Comparison of ENCODE assay signal across 8 mouse cellular contexts in genomic region chr13:67483625-67484423, GRCm38 (mm10). TPM values are rescaled to one million over a fixed set of nuclear protein-coding genes. Genes with fewer than 3 reads are reported as not detected.
DNase-seq lines count a peak whose midpoint lies in the region; ATAC-seq and TF ChIP-seq lines count a peak whose summit lies in the region.

Gene Zfp874b (minus strand): TSS chr13:67484258.

- peak within 1 kb of the TSS; percentile 69 for H3K9ac ChIP-seq in heart, embryonic 12.5 days
- peak within 1 kb of the TSS; percentile 58 for H3K9ac ChIP-seq in kidney, postnatal 0 days (ENCODE audit: low read depth, low read length)
- peak within 1 kb of the TSS; percentile 70 for H3K9ac ChIP-seq in liver, embryonic 11.5 days (ENCODE audit: low read depth, low read length)
- peak within 1 kb of the TSS; percentile 31; the same call in 1 of the 2 replicates for H3K9ac ChIP-seq in stomach, embryonic 14.5 days (replicated peaks; ENCODE audit: low read depth, low read length)

- ATAC-seq in erythroid progenitor cell, adult 5-6 weeks (replicated peaks; ENCODE audit: low FRiP score, poor library complexity, severe bottlenecking) = peak; percentile 98
- ATAC-seq in heart, embryonic 12.5 days (ENCODE audit: insufficient number of reproducible peaks, low FRiP score) = peak; percentile 95
- ATAC-seq in kidney, postnatal 0 days (replicated peaks; ENCODE audit: low FRiP score, low read depth) = peak; percentile 95
- peak; percentile 92 for ATAC-seq in liver, embryonic 11.5 days (replicated peaks; ENCODE audit: low FRiP score)
- ATAC-seq in stomach, embryonic 14.5 days (ENCODE audit: insufficient number of reproducible peaks, insufficient read depth, low FRiP score, low read depth) = peak; percentile 93

- WGBS in heart, embryonic 12.5 days = 3% methylated on average over 20 of the region's 20 CpGs
- 2% methylated on average over 20 of the region's 20 CpGs for WGBS in kidney, postnatal 0 days
- 2% methylated on average over 20 of the region's 20 CpGs for WGBS in liver, embryonic 11.5 days
- WGBS in stomach, embryonic 14.5 days = 4% methylated on average over 20 of the region's 20 CpGs

- no peak for TF ChIP-seq CTCF in kidney, postnatal 0 days (IDR thresholded peaks at IDR 0.05; ENCODE audit: low read depth)

- H3K4me1 ChIP-seq in heart, embryonic 12.5 days (replicated peaks) = peaks cover 4% of the 10 kb centered on the region; the same call in 1 of the 2 replicates
- H3K4me1 ChIP-seq in kidney, postnatal 0 days (replicated peaks; ENCODE audit: insufficient read depth, low read length) = 0 out of 2 replicates have a peak, but pooled peaks cover 3% of the 10 kb centered on the region
- 0 out of 2 replicates have a peak, but pooled peaks cover 3% of the 10 kb centered on the region for H3K4me1 ChIP-seq in liver, embryonic 11.5 days (replicated peaks; ENCODE audit: control insufficient read depth, insufficient read depth, low read length)
- H3K4me1 ChIP-seq in stomach, embryonic 14.5 days (ENCODE audit: control insufficient read depth, insufficient read depth, low read length) = no peaks in the 10 kb centered on the region

- H3K4me2 ChIP-seq in heart, embryonic 12.5 days = peak within 1 kb of the TSS; percentile 70
- H3K4me2 ChIP-seq in kidney, postnatal 0 days (ENCODE audit: low read length) = peak within 1 kb of the TSS; percentile 62
- H3K4me2 ChIP-seq in liver, embryonic 11.5 days = peak within 1 kb of the TSS; percentile 79
- peak within 1 kb of the TSS; percentile 48 for H3K4me2 ChIP-seq in stomach, embryonic 14.5 days (replicated peaks; ENCODE audit: low read depth, low read length)

- peak; percentile 92 for DNase-seq in CD4-positive helper T cell, adult 2 months (ENCODE audit: low read depth, low spot score)
- peak; percentile 81 for DNase-seq in brain, embryonic 18.5 days (ENCODE audit: low read depth, low spot score)
- peak; percentile 96 for DNase-seq in kidney, postnatal 0 days (ENCODE audit: low spot score)
- DNase-seq in liver, embryonic 11.5 days (ENCODE audit: low spot score) = peak; percentile 82
- DNase-seq in naive thymus-derived CD4-positive, alpha-beta T cell, adult 2 months (ENCODE audit: low read depth) = peak; percentile 93

- no peaks in the 10 kb centered on the region for H3K27me3 ChIP-seq in heart, embryonic 12.5 days (replicated peaks)
- H3K27me3 ChIP-seq in kidney, postnatal 0 days (ENCODE audit: insufficient read depth, low read length) = no peaks in the 10 kb centered on the region
- H3K27me3 ChIP-seq in liver, embryonic 11.5 days (replicated peaks; ENCODE audit: control insufficient read depth, insufficient read depth, low read length) = no peaks in the 10 kb centered on the region
- no peaks in the 10 kb centered on the region for H3K27me3 ChIP-seq in stomach, embryonic 14.5 days (ENCODE audit: control insufficient read depth, insufficient read depth, low read length)

- H3K36me3 ChIP-seq in heart, embryonic 12.5 days = peaks cover 15% of the 10 kb centered on the region; the same call in 1 of the 2 replicates
- H3K36me3 ChIP-seq in kidney, postnatal 0 days (ENCODE audit: insufficient read depth, low read length) = no peaks in the 10 kb centered on the region
- no peaks in the 10 kb centered on the region for H3K36me3 ChIP-seq in liver, embryonic 11.5 days (ENCODE audit: control insufficient read depth, insufficient read depth, low read length)
- H3K36me3 ChIP-seq in stomach, embryonic 14.5 days (ENCODE audit: control insufficient read depth, insufficient read depth, low read length) = 0 out of 2 replicates have a peak, but pooled peaks cover 2% of the 10 kb centered on the region

- H3K27ac ChIP-seq in heart, embryonic 12.5 days (ENCODE audit: poor library complexity, severe bottlenecking) = peak within 1 kb of the TSS; percentile 58
- H3K27ac ChIP-seq in kidney, postnatal 0 days = peak within 1 kb of the TSS; percentile 51; the same call in 1 of the 2 replicates
- peak within 1 kb of the TSS; percentile 58; the same call in 1 of the 2 replicates for H3K27ac ChIP-seq in liver, embryonic 11.5 days (ENCODE audit: low read depth, low read length)
- H3K27ac ChIP-seq in stomach, embryonic 14.5 days (ENCODE audit: low read length) = no peak within 1 kb of the TSS

- no peaks in the 10 kb centered on the region for H3K9me3 ChIP-seq in heart, embryonic 12.5 days (replicated peaks)
- H3K9me3 ChIP-seq in kidney, postnatal 0 days (replicated peaks; ENCODE audit: low read length) = no peaks in the 10 kb centered on the region
- H3K9me3 ChIP-seq in liver, embryonic 11.5 days (ENCODE audit: control insufficient read depth, low read length) = no peaks in the 10 kb centered on the region
- H3K9me3 ChIP-seq in stomach, embryonic 14.5 days (ENCODE audit: control insufficient read depth, low read depth, low read length) = no peaks in the 10 kb centered on the region

- peak within 1 kb of the TSS; percentile 70 for H3K4me3 ChIP-seq in heart, embryonic 12.5 days
- peak within 1 kb of the TSS; percentile 64 for H3K4me3 ChIP-seq in kidney, postnatal 0 days (replicated peaks; ENCODE audit: low read depth, low read length)
- H3K4me3 ChIP-seq in liver, embryonic 11.5 days (ENCODE audit: low read depth, low read length) = peak within 1 kb of the TSS; percentile 71
- H3K4me3 ChIP-seq in stomach, embryonic 14.5 days (ENCODE audit: low read depth, low read length) = peak within 1 kb of the TSS; percentile 55

RNA-seq across cellular contexts. Expression of gene Zfp874b, which starts in this region (rescaled TPM):
- 2.9 and 7.1 TPM in 2 replicates for total RNA-seq in erythroid progenitor cell, adult 5-6 weeks (2015; ENCODE audit: low replicate concordance)
- total RNA-seq in erythroid progenitor cell, adult 5-6 weeks (2017; ENCODE audit: low replicate concordance) = 4.6 and 5.7 TPM in 2 replicates
- 1.3 and 2.0 TPM in 2 replicates for polyA plus RNA-seq in heart, embryonic 12.5 days (2016; fragmentation: Nextera tagmentation; extraction: Ambion mirVana)
- 3.1 and 3.4 TPM in 2 replicates for polyA plus RNA-seq in kidney, postnatal 0 days (2015; fragmentation: Nextera tagmentation; extraction: Ambion mirVana)
- polyA plus RNA-seq in liver, embryonic 11.5 days (2014; fragmentation: Nextera tagmentation; extraction: Ambion mirVana) = 2.6 and 2.8 TPM in 2 replicates
- 4.2 and 5.1 TPM in 2 replicates for polyA plus RNA-seq in stomach, embryonic 14.5 days (2014; fragmentation: Nextera tagmentation; extraction: Ambion mirVana)
